Mouse (Mus musculus) CH12.LX (cell line): Measurements from ENCODE around the gene Tpm4. TPM values are rescaled to one million over a fixed set of nuclear protein-coding genes. Genes with fewer than 3 reads are reported as not detected.
"Not testable (repeated sequence)": the region's sequence is repeated elsewhere in the genome, so short reads cannot be mapped to it uniquely, and the experiment has no call there.

Source experiments
- DNase-seq: peaks from one replicate; pipeline ENCODE4 v3.0.0-alpha.2; 2013; ENCODE audit errors: extremely low read depth
- H3K27ac ChIP-seq: 2 replicates; pipeline ENCODE4 v1.5.1; 2012; ENCODE audit warnings: low read depth, mild to moderate bottlenecking, control low read depth, moderate library complexity; ENCODE audit not compliant: insufficient read depth
- H3K27me3 ChIP-seq: replicated peaks from 2 replicates; pipeline ENCODE3; 2012; ENCODE audit warnings: inconsistent platforms
- H3K36me3 ChIP-seq, 2 experiments: replicated peaks in 1 of 2; 2 replicates each; pipeline versions ENCODE3 to v1.6.1; 2012; ENCODE audit warnings: inconsistent platforms in 1 of 2, low read length in 1 of 2, mild to moderate bottlenecking in 1 of 2, mixed read lengths in 1 of 2, moderate library complexity in 1 of 2; ENCODE audit not compliant: control insufficient read depth in 1 of 2, insufficient read depth in 1 of 2
- H3K4me1 ChIP-seq, 2 experiments: 2 replicates each; pipeline ENCODE4 v1.6.1; 2012; ENCODE audit warnings: inconsistent platforms in 1 of 2, moderate library complexity in 1 of 2; ENCODE audit not compliant: insufficient read depth in 2 of 2, control insufficient read depth in 1 of 2
- H3K4me2 ChIP-seq: 2 replicates; pipeline ENCODE4 v1.6.1; 2012; ENCODE audit warnings: low read depth, mild to moderate bottlenecking, control low read depth; ENCODE audit not compliant: poor library complexity, insufficient read depth, severe bottlenecking
- H3K4me3 ChIP-seq, 3 experiments: fragments of 150-350 bp in 1 of 3; sonication (generic) in 1 of 3; replicated peaks in 1 of 3; 2 replicates each; pipeline versions ENCODE3 to v1.5.1; 2011 to 2012; ENCODE audit warnings: low read depth in 2 of 3, low read length in 2 of 3, mild to moderate bottlenecking in 2 of 3, moderate library complexity in 2 of 3, control low read depth in 1 of 3, improper control_type of control experiment in 1 of 3, inconsistent platforms in 1 of 3, mixed read lengths in 1 of 3; ENCODE audit not compliant: poor library complexity in 1 of 3
- H3K79me2 ChIP-seq: replicated peaks from 2 replicates; pipeline ENCODE4 v1.6.1; 2012; ENCODE audit warnings: mild to moderate bottlenecking, moderate library complexity; ENCODE audit not compliant: control insufficient read depth, poor library complexity, insufficient read depth, severe bottlenecking; ENCODE audit errors: extremely low read depth
- H3K9ac ChIP-seq: 2 replicates; pipeline ENCODE4 v1.6.1; 2012; ENCODE audit warnings: low read depth, mild to moderate bottlenecking, control low read depth, moderate library complexity; ENCODE audit not compliant: insufficient read depth
- H3K9me3 ChIP-seq: replicated peaks from 2 replicates; pipeline ENCODE3; 2012; ENCODE audit warnings: low read length, inconsistent platforms, mixed read lengths
- CHD1 ChIP-seq: IDR thresholded peaks from 2 replicates; pipeline ENCODE4 v1.6.1; 2012; ENCODE audit warnings: low read depth, low read length, improper control_type of control experiment, inconsistent platforms
- CTCF ChIP-seq, 2 experiments: IDR thresholded peaks in 1 of 2; conservative IDR thresholded peaks in 1 of 2; 2 replicates each; pipeline ENCODE4 v1.5.1; 2011 to 2012; ENCODE audit warnings: low read depth in 2 of 2, low read length in 2 of 2, improper control_type of control experiment in 1 of 2, inconsistent platforms in 1 of 2, mild to moderate bottlenecking in 1 of 2, moderate library complexity in 1 of 2
- E2F4 ChIP-seq: IDR thresholded peaks from 2 replicates; pipeline ENCODE4 v1.6.1; 2011; ENCODE audit warnings: low read depth, low read length, improper control_type of control experiment; ENCODE audit not compliant: insufficient replicate concordance
- JUN ChIP-seq: IDR thresholded peaks from 2 replicates; pipeline ENCODE4 v1.6.1; 2011; ENCODE audit warnings: low read depth, mild to moderate bottlenecking, low read length, improper control_type of control experiment, moderate library complexity; ENCODE audit not compliant: insufficient read depth
- JUND ChIP-seq: conservative IDR thresholded peaks from 2 replicates; pipeline ENCODE4 v1.6.1; 2011; ENCODE audit warnings: low read depth, low read length, improper control_type of control experiment
- MAX ChIP-seq: IDR thresholded peaks from 2 replicates; pipeline ENCODE4 v1.6.1; 2011; ENCODE audit warnings: low read length, improper control_type of control experiment
- MAZ ChIP-seq: IDR thresholded peaks from 2 replicates; pipeline ENCODE4 v1.6.1; 2012; ENCODE audit warnings: low read depth, mild to moderate bottlenecking, inconsistent platforms, low read length, improper control_type of control experiment, moderate library complexity
- POLR2A ChIP-seq: IDR thresholded peaks from 2 replicates; pipeline ENCODE4 v1.6.1; 2011; ENCODE audit warnings: low read depth, mild to moderate bottlenecking, improper control_type of control experiment, low read length
- POLR2AphosphoS2 ChIP-seq: IDR thresholded peaks from 2 replicates; pipeline ENCODE4 v1.6.1; 2011; ENCODE audit warnings: low read depth, low read length, improper control_type of control experiment
- RAD21 ChIP-seq: IDR thresholded peaks from 2 replicates; pipeline ENCODE4 v1.6.1; 2011; ENCODE audit warnings: low read depth, mild to moderate bottlenecking, low read length, improper control_type of control experiment, moderate library complexity
- SMC3 ChIP-seq: IDR thresholded peaks from 2 replicates; pipeline ENCODE4 v1.6.1; 2011; ENCODE audit warnings: low read depth, low read length, improper control_type of control experiment
- TBP ChIP-seq: conservative IDR thresholded peaks from 2 replicates; pipeline ENCODE4 v1.6.1; 2011; ENCODE audit warnings: low read depth, low read length, improper control_type of control experiment
- UBTF ChIP-seq: IDR thresholded peaks from 2 replicates; pipeline ENCODE4 v1.6.1; 2012; ENCODE audit warnings: low read depth, mild to moderate bottlenecking, inconsistent platforms, low read length, improper control_type of control experiment, moderate library complexity
- ZC3H11A ChIP-seq: IDR thresholded peaks from 2 replicates; pipeline ENCODE4 v1.6.1; 2012; ENCODE audit warnings: low read depth, mild to moderate bottlenecking, inconsistent platforms, low read length, improper control_type of control experiment
- ZKSCAN1 ChIP-seq: IDR thresholded peaks from 2 replicates; pipeline ENCODE4 v1.6.1; 2012; ENCODE audit warnings: low read depth, inconsistent platforms, low read length, improper control_type of control experiment, borderline replicate concordance
- dilution Hi-C: fragments of 300-500 bp; cut with MboI; formaldehyde crosslinking; loops from 2 replicates; pipeline ENCODE4 v1.14.3; 2020; ENCODE audit warnings: low sequenced_read_pairs; ENCODE audit not compliant: extremely low pct_unique_long_range_greater_than_20kb, extremely low pct_ligation_motif_present
- in situ Hi-C: fragments of 300-500 bp; cut with MboI; formaldehyde crosslinking; loops from 3 replicates; pipeline ENCODE4 v1.14.3; 2019; ENCODE audit warnings: low sequenced_read_pairs, low pct_ligation_motif_present, low pct_unique_long_range_greater_than_20kb, mixed read lengths
- polyA plus RNA-seq: library from polyadenylated mRNA; unstranded; fragments of >175 nt; gene quantifications from 2 replicates; pipeline ENCODE4 v1.2.1, GENCODE M21; 2012; ENCODE audit warnings: low read depth; ENCODE audit not compliant: insufficient read length
- total RNA-seq, 2 experiments: library from RNA; depleted of rRNA; stranded (reverse); fragments of 300-350 nt in 1 of 2; fragments of >200 nt in 1 of 2; gene quantifications; 2 replicates each; pipeline ENCODE4 v1.2.3; 2012 to 2014

Gene Tpm4
- total and polyA plus RNA-seq, 3 experiments, result 96.2 to 284 (median 203) TPM

DNA sequence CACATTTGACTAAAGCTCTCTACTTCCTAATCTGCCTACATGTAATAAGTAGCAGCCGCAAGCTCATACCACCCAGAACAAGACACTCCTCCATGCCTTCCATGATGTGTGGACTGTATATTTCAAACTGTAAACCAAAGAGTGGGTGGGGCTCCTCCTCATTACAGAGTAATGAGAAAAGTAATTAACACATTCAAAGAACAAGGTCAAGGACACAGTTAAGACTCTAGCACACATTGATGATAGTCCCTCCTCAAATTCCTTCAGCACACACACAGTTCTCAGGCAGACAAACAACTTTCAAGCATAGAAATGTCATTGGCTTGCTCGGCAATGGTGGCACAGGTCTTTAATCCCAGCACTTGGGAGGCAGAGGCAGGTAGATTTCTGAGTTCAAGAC, 19.6 kb upstream of the Tpm4 start:
- in situ Hi-C loops (loop anchor here (25.0 kb wide), 1 partner anchor 978 kb away; no protein-coding TSS in a partner anchor), dilution Hi-C loops (no loop called here)
- Histone ChIP-seq H3K9me3 (no peaks in the 10 kb centered on the region), H3K36me3 (no peaks in the 10 kb centered on the region), H3K4me1 (peaks cover 5 to 6% of the 10 kb centered on the region in 2 experiments; a peak in 3 of 4 replicates), H3K79me2 (no peaks in the 10 kb centered on the region), H3K4me2 (no peak overlapping the region), H3K27me3 (no peaks in the 10 kb centered on the region), H3K27ac (no peak overlapping the region)
- TF ChIP-seq UBTF (no peak), JUN (no peak), CTCF (conservative IDR thresholded peaks at IDR 0.05 in 1 of 2, IDR thresholded peaks at IDR 0.05 in 1 of 2; ENCODE audit: low read depth in 2 of 2, low read length in 2 of 2) (no peak), ZC3H11A (no peak), CHD1 (no peak), JUND (no peak), MAZ (no peak), RAD21 (no peak), E2F4 (no peak), TBP (no peak), MAX (no peak)
- TF ChIP-seq, all 38 proteins: peak for 0
- Histone ChIP-seq H3K9ac (no peak overlapping the region), H3K4me3 (no peak overlapping the region)
- DNase-seq, result no peak

DNA sequence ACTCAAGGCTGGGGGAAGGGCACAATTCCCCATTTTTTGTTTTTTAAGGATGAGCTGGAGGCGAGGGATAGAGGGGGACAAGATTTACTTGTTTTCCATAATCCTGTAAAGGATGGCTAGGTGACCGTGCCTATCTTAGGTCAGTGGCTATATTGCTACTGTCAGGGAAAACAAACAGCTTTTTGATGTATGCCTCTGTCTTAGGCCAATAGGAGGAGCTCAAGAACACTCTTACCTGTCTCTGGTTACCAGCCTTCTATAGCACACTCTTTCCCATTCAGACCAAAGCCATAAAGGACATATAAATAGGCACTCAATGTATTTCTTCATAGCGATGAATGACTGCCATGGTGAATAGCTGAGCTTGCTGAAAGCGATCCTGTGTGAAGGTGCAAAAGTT, 16.2 kb upstream of the Tpm4 start:
- dilution Hi-C loops, result no loop called here
- Histone ChIP-seq H3K9ac (no peak overlapping the region), H3K36me3 (no peaks in the 10 kb centered on the region), H3K9me3 (no peaks in the 10 kb centered on the region), H3K79me2 (no peaks in the 10 kb centered on the region), H3K4me1 (peaks cover 0 to 3% of the 10 kb centered on the region in 2 experiments; a peak in 1 of 4 replicates), H3K27ac (no peak overlapping the region), H3K4me3 (no peak overlapping the region), H3K4me2 (no peak overlapping the region), H3K27me3 (no peaks in the 10 kb centered on the region)
- in situ Hi-C loops, result loop anchor here (25.0 kb wide), 1 partner anchor 981 kb away; no protein-coding TSS in a partner anchor
- TF ChIP-seq POLR2AphosphoS2, result no peak
- no peak for TF ChIP-seq JUN
- TF ChIP-seq CTCF (conservative IDR thresholded peaks at IDR 0.05 in 1 of 2, IDR thresholded peaks at IDR 0.05 in 1 of 2; ENCODE audit: low read depth in 2 of 2, low read length in 2 of 2), result peak in 1 of 2 experiments; percentile 56; a peak in 2 of 4 replicates
- TF ChIP-seq JUND, result no peak
- peak; percentile 35 for TF ChIP-seq RAD21
- no peak for TF ChIP-seq ZKSCAN1
- TF ChIP-seq SMC3, result peak; percentile 32; the same call in 1 of the 2 replicates
- TF ChIP-seq POLR2A, result no peak
- no peak for DNase-seq

DNA sequence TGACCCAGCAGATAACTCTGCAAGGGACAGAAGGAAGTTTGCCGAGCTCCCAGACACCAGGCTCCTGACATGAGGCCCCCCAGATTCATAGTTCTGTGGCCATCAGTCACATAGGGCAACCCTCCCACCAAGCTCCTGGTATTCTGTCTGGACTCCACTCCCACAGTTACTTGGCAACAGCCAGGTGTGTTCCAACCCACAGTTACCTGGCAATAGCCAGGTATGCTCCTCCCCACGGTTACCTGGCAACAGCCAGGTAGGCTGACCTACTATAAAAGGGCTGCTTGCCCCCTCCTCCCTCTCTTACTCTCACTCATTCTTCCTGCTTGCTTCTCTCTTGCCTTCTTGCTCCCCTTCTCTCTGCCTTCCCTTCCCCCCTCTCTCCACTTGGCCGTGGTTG, 13.3 kb upstream of the Tpm4 start:
- H3K4me2 ChIP-seq, H3K36me3 ChIP-seq, dilution Hi-C loops, H3K4me1 ChIP-seq, H3K9me3 ChIP-seq, H3K27me3 ChIP-seq, DNase-seq, H3K27ac ChIP-seq, H3K9ac ChIP-seq, H3K4me3 ChIP-seq, H3K79me2 ChIP-seq: not testable (repeated sequence)
- in situ Hi-C loops, result loop anchor here (25.0 kb wide), 1 partner anchor 984 kb away; no protein-coding TSS in a partner anchor
